Mouse (Mus musculus) heart, postnatal 4 days (tissue): ENCODE data around the gene Rap1gap2. TPM values are rescaled to one million over a fixed set of nuclear protein-coding genes. Genes with fewer than 3 reads are reported as not detected.
A peak's percentile ranks its signal among the peaks of the same experiment; 100 is the strongest.

Experiments
- DNase-seq: peaks from one replicate; pipeline ENCODE4 v3.0.0; 2021
- total RNA-seq, 2 experiments: library from RNA; stranded (reverse); gene quantifications; 2 replicates each; pipeline ENCODE4 v1.2.3; 2021

Gene Rap1gap2
- total RNA-seq, 2 experiments from 2014 or later: 47.8 to 53.8 TPM

GRCm38 (mm10) chr11:74501061-74501460 lies 109.7 kb downstream of the Rap1gap2 start:
- DNase-seq: peak; percentile 23

- peak; percentile 25 for DNase-seq
These were observed 111.1 kb downstream of the Rap1gap2 start for GRCm38 (mm10) chr11:74499521-74500099.

GRCm38 (mm10) chr11:74499058-74499457 lies 111.7 kb downstream of the Rap1gap2 start:
- DNase-seq: no peak

- DNase-seq: no peak
These were observed 114.1 kb downstream of the Rap1gap2 start for GRCm38 (mm10) chr11:74496581-74496980.

GRCm38 (mm10) chr11:74493936-74494335 lies 116.8 kb downstream of the Rap1gap2 start:
- DNase-seq: no peak

- DNase-seq: no peak
These were observed 117.4 kb downstream of the Rap1gap2 start for GRCm38 (mm10) chr11:74493172-74493862.

- no peak for DNase-seq
These were observed 119.6 kb downstream of the Rap1gap2 start for GRCm38 (mm10) chr11:74491130-74491529.

GRCm38 (mm10) chr11:74489239-74489638 lies 121.5 kb downstream of the Rap1gap2 start:
- no peak for DNase-seq

- DNase-seq: no peak
These were observed 122.8 kb downstream of the Rap1gap2 start for GRCm38 (mm10) chr11:74487952-74488351.

- DNase-seq: no peak
These were observed 125.1 kb downstream of the Rap1gap2 start for GRCm38 (mm10) chr11:74485435-74486217.

- no peak for DNase-seq
These were observed 126.8 kb downstream of the Rap1gap2 start for GRCm38 (mm10) chr11:74483871-74484270.

- DNase-seq: no peak
These were observed 127.4 kb downstream of the Rap1gap2 start for GRCm38 (mm10) chr11:74483153-74483817.

- DNase-seq: peak; percentile 67
These were observed 128.9 kb downstream of the Rap1gap2 start for GRCm38 (mm10) chr11:74481797-74482196.

- DNase-seq: no peak
These were observed 130.9 kb downstream of the Rap1gap2 start for GRCm38 (mm10) chr11:74479715-74480289.

- DNase-seq: no peak
These were observed 131.8 kb downstream of the Rap1gap2 start for GRCm38 (mm10) chr11:74478877-74479276.

- DNase-seq: no peak
These were observed 138.0 kb downstream of the Rap1gap2 start for GRCm38 (mm10) chr11:74472671-74473070.

- DNase-seq: peak; percentile 60
These were observed 142.5 kb downstream of the Rap1gap2 start for GRCm38 (mm10) chr11:74468195-74468594.

GRCm38 (mm10) chr11:74465712-74466111 lies 145.0 kb downstream of the Rap1gap2 start:
- DNase-seq: peak; percentile 35

GRCm38 (mm10) chr11:74464181-74464977 lies 146.3 kb downstream of the Rap1gap2 start:
- no peak for DNase-seq

GRCm38 (mm10) chr11:74462651-74463050 lies 148.1 kb downstream of the Rap1gap2 start:
- no peak for DNase-seq

- DNase-seq: no peak
These were observed 151.1 kb downstream of the Rap1gap2 start for GRCm38 (mm10) chr11:74459651-74460050.

GRCm38 (mm10) chr11:74458400-74458799 lies 152.3 kb downstream of the Rap1gap2 start:
- no peak for DNase-seq
